24 mouse cellular contexts compared by ENCODE assay signal in genomic region chr4:40380309-40380708, GRCm38 (mm10).
"Had no signal": no experiment of that assay in that cellular context is flagged by ENCODE, and none has a peak within 500 bp of the region (broad histone marks: within the 10 kb centered on the region; RNA-seq: fewer than 3 reads in every experiment).

No protein-coding gene starts in this region.

- H3K36me3 ChIP-seq: heart, embryonic 10.5 days; heart, embryonic 12.5 days; hindbrain, embryonic 10.5 days; hindbrain, embryonic 12.5 days; intestine, embryonic 15.5 days; limb, embryonic 10.5 days; limb, embryonic 12.5 days; liver, embryonic 12.5 days had no signal

- H3K4me1 ChIP-seq: heart, embryonic 10.5 days; heart, embryonic 12.5 days; hindbrain, embryonic 10.5 days; hindbrain, embryonic 12.5 days; intestine, embryonic 15.5 days; liver, embryonic 12.5 days had no signal

- ATAC-seq: hindbrain, embryonic 16.5 days; inflammation-experienced regulatory T-cells, adult 6 months; intestine, embryonic 15.5 days; intestine, postnatal 0 days; liver, embryonic 12.5 days had no signal

- H3K9ac ChIP-seq: heart, embryonic 12.5 days; hindbrain, embryonic 12.5 days; hindbrain, embryonic 14.5 days; intestine, embryonic 15.5 days; limb, embryonic 12.5 days; liver, embryonic 12.5 days; liver, embryonic 14.5 days had no signal

- H3K4me2 ChIP-seq: heart, embryonic 12.5 days; hindbrain, embryonic 12.5 days; hindbrain, embryonic 14.5 days; intestine, embryonic 15.5 days; limb, embryonic 12.5 days; liver, embryonic 12.5 days had no signal

- H3K9me3 ChIP-seq: heart, embryonic 10.5 days; heart, embryonic 12.5 days; hindbrain, embryonic 10.5 days; hindbrain, embryonic 12.5 days; intestine, embryonic 15.5 days; limb, embryonic 10.5 days; limb, embryonic 12.5 days; liver, embryonic 12.5 days had no signal

- H3K4me3 ChIP-seq: heart, embryonic 10.5 days; heart, embryonic 12.5 days; hindbrain, embryonic 10.5 days; hindbrain, embryonic 12.5 days; intestine, embryonic 15.5 days; layer of hippocampus, adult 2 months; limb, embryonic 10.5 days; limb, embryonic 12.5 days; liver, embryonic 12.5 days had no signal

- H3K27me3 ChIP-seq: heart, embryonic 12.5 days; hindbrain, embryonic 12.5 days; limb, embryonic 12.5 days; liver, embryonic 12.5 days had no signal

- DNase-seq: gastrocnemius, postnatal 14 days; gastrocnemius, postnatal 36 days; heart, adult 18-20 months; heart, postnatal 10 days; kidney, adult 18-20 months; kidney, adult 8-10 months; kidney, postnatal 10 days; kidney, postnatal 25 days; kidney, postnatal 4 days; liver had no signal

- H3K27ac ChIP-seq: heart, embryonic 10.5 days; hindbrain, embryonic 10.5 days; hindbrain, embryonic 12.5 days; hindbrain, embryonic 14.5 days; intestine, embryonic 15.5 days; layer of hippocampus, adult 2 months; limb, embryonic 10.5 days; limb, embryonic 12.5 days; liver, embryonic 12.5 days; liver, embryonic 14.5 days had no signal
